Mouse (Mus musculus) CH12.LX (cell line): ENCODE data around the gene Th. TPM values are rescaled to one million over a fixed set of nuclear protein-coding genes. Genes with fewer than 3 reads are reported as not detected.

Source experiments
- DNase-seq: peaks from one replicate; pipeline ENCODE4 v3.0.0-alpha.2; 2013; ENCODE audit errors: extremely low read depth
- H3K27ac ChIP-seq: 2 replicates; pipeline ENCODE4 v1.5.1; 2012; ENCODE audit warnings: low read depth, mild to moderate bottlenecking, control low read depth, moderate library complexity; ENCODE audit not compliant: insufficient read depth
- H3K27me3 ChIP-seq: replicated peaks from 2 replicates; pipeline ENCODE3; 2012; ENCODE audit warnings: inconsistent platforms
- H3K36me3 ChIP-seq, 2 experiments: replicated peaks in 1 of 2; 2 replicates each; pipeline versions ENCODE3 to v1.6.1; 2012; ENCODE audit warnings: inconsistent platforms in 1 of 2, low read length in 1 of 2, mild to moderate bottlenecking in 1 of 2, mixed read lengths in 1 of 2, moderate library complexity in 1 of 2; ENCODE audit not compliant: control insufficient read depth in 1 of 2, insufficient read depth in 1 of 2
- H3K4me1 ChIP-seq, 2 experiments: 2 replicates each; pipeline ENCODE4 v1.6.1; 2012; ENCODE audit warnings: inconsistent platforms in 1 of 2, moderate library complexity in 1 of 2; ENCODE audit not compliant: insufficient read depth in 2 of 2, control insufficient read depth in 1 of 2
- H3K4me2 ChIP-seq: 2 replicates; pipeline ENCODE4 v1.6.1; 2012; ENCODE audit warnings: low read depth, mild to moderate bottlenecking, control low read depth; ENCODE audit not compliant: poor library complexity, insufficient read depth, severe bottlenecking
- H3K4me3 ChIP-seq, 3 experiments: fragments of 150-350 bp in 1 of 3; sonication (generic) in 1 of 3; replicated peaks in 1 of 3; 2 replicates each; pipeline versions ENCODE3 to v1.5.1; 2011 to 2012; ENCODE audit warnings: low read depth in 2 of 3, low read length in 2 of 3, mild to moderate bottlenecking in 2 of 3, moderate library complexity in 2 of 3, control low read depth in 1 of 3, improper control_type of control experiment in 1 of 3, inconsistent platforms in 1 of 3, mixed read lengths in 1 of 3; ENCODE audit not compliant: poor library complexity in 1 of 3
- H3K79me2 ChIP-seq: replicated peaks from 2 replicates; pipeline ENCODE4 v1.6.1; 2012; ENCODE audit warnings: mild to moderate bottlenecking, moderate library complexity; ENCODE audit not compliant: control insufficient read depth, poor library complexity, insufficient read depth, severe bottlenecking; ENCODE audit errors: extremely low read depth
- H3K9ac ChIP-seq: 2 replicates; pipeline ENCODE4 v1.6.1; 2012; ENCODE audit warnings: low read depth, mild to moderate bottlenecking, control low read depth, moderate library complexity; ENCODE audit not compliant: insufficient read depth
- H3K9me3 ChIP-seq: replicated peaks from 2 replicates; pipeline ENCODE3; 2012; ENCODE audit warnings: low read length, inconsistent platforms, mixed read lengths
- CHD1 ChIP-seq: IDR thresholded peaks from 2 replicates; pipeline ENCODE4 v1.6.1; 2012; ENCODE audit warnings: low read depth, low read length, improper control_type of control experiment, inconsistent platforms
- CHD2 ChIP-seq: IDR thresholded peaks from 2 replicates; pipeline ENCODE4 v1.6.1; 2011; ENCODE audit warnings: low read length, improper control_type of control experiment
- E2F4 ChIP-seq: IDR thresholded peaks from 2 replicates; pipeline ENCODE4 v1.6.1; 2011; ENCODE audit warnings: low read depth, low read length, improper control_type of control experiment; ENCODE audit not compliant: insufficient replicate concordance
- ELF1 ChIP-seq: IDR thresholded peaks from 2 replicates; pipeline ENCODE4 v1.6.1; 2014; ENCODE audit warnings: low read depth, mild to moderate bottlenecking, inconsistent platforms, low read length, improper control_type of control experiment
- ETS1 ChIP-seq: conservative IDR thresholded peaks from 2 replicates; pipeline ENCODE4 v1.6.1; 2012; ENCODE audit warnings: low read depth, mild to moderate bottlenecking, inconsistent platforms, low read length, improper control_type of control experiment, moderate library complexity
- HCFC1 ChIP-seq: IDR thresholded peaks from 2 replicates; pipeline ENCODE4 v1.6.1; 2012; ENCODE audit warnings: low read depth, mild to moderate bottlenecking, inconsistent platforms, low read length, improper control_type of control experiment
- IRF4 ChIP-seq: IDR thresholded peaks from 2 replicates; pipeline ENCODE4 v1.6.1; 2014; ENCODE audit warnings: low read depth, mild to moderate bottlenecking, inconsistent platforms, low read length, improper control_type of control experiment
- KAT2A ChIP-seq: IDR thresholded peaks from 2 replicates; pipeline ENCODE4 v1.6.1; 2012; ENCODE audit warnings: low read length, improper control_type of control experiment, inconsistent platforms; ENCODE audit not compliant: insufficient replicate concordance
- MEF2A ChIP-seq: IDR thresholded peaks from 2 replicates; pipeline ENCODE4 v1.6.1; 2014; ENCODE audit warnings: low read depth, mild to moderate bottlenecking, inconsistent platforms, low read length, improper control_type of control experiment, borderline replicate concordance
- NELFE ChIP-seq: IDR thresholded peaks from 2 replicates; pipeline ENCODE4 v1.6.1; 2011; ENCODE audit warnings: low read depth, low read length, improper control_type of control experiment
- NRF1 ChIP-seq: IDR thresholded peaks from 2 replicates; pipeline ENCODE4 v1.6.1; 2014; ENCODE audit warnings: low read depth, mild to moderate bottlenecking, inconsistent platforms, low read length, improper control_type of control experiment, moderate library complexity
- PAX5 ChIP-seq: IDR thresholded peaks from 2 replicates; pipeline ENCODE4 v1.6.1; 2012; ENCODE audit warnings: low read length, inconsistent platforms, mixed read lengths
- POLR2A ChIP-seq: IDR thresholded peaks from 2 replicates; pipeline ENCODE4 v1.6.1; 2011; ENCODE audit warnings: low read depth, mild to moderate bottlenecking, improper control_type of control experiment, low read length
- RAD21 ChIP-seq: IDR thresholded peaks from 2 replicates; pipeline ENCODE4 v1.6.1; 2011; ENCODE audit warnings: low read depth, mild to moderate bottlenecking, low read length, improper control_type of control experiment, moderate library complexity
- RCOR1 ChIP-seq: conservative IDR thresholded peaks from 2 replicates; pipeline ENCODE4 v1.6.1; 2012; ENCODE audit warnings: low read depth, mild to moderate bottlenecking, inconsistent platforms, low read length, improper control_type of control experiment
- SIN3A ChIP-seq: IDR thresholded peaks from 2 replicates; pipeline ENCODE4 v1.6.1; 2012; ENCODE audit warnings: low read length, improper control_type of control experiment, inconsistent platforms
- SMC3 ChIP-seq: IDR thresholded peaks from 2 replicates; pipeline ENCODE4 v1.6.1; 2011; ENCODE audit warnings: low read depth, low read length, improper control_type of control experiment
- TBP ChIP-seq: conservative IDR thresholded peaks from 2 replicates; pipeline ENCODE4 v1.6.1; 2011; ENCODE audit warnings: low read depth, low read length, improper control_type of control experiment
- TCF12 ChIP-seq: IDR thresholded peaks from 2 replicates; pipeline ENCODE4 v1.6.1; 2014; ENCODE audit warnings: low read depth, mild to moderate bottlenecking, inconsistent platforms, low read length, improper control_type of control experiment
- UBTF ChIP-seq: IDR thresholded peaks from 2 replicates; pipeline ENCODE4 v1.6.1; 2012; ENCODE audit warnings: low read depth, mild to moderate bottlenecking, inconsistent platforms, low read length, improper control_type of control experiment, moderate library complexity
- USF1 ChIP-seq: IDR thresholded peaks from 2 replicates; pipeline ENCODE4 v1.6.1; 2014; ENCODE audit warnings: low read depth, mild to moderate bottlenecking, inconsistent platforms, low read length, improper control_type of control experiment
- USF2 ChIP-seq: conservative IDR thresholded peaks from 2 replicates; pipeline ENCODE4 v1.6.1; 2011; ENCODE audit warnings: low read depth, low read length, improper control_type of control experiment
- ZKSCAN1 ChIP-seq: IDR thresholded peaks from 2 replicates; pipeline ENCODE4 v1.6.1; 2012; ENCODE audit warnings: low read depth, inconsistent platforms, low read length, improper control_type of control experiment, borderline replicate concordance
- ZMIZ1 ChIP-seq: IDR thresholded peaks from 2 replicates; pipeline ENCODE4 v1.6.1; 2012; ENCODE audit warnings: low read depth, mild to moderate bottlenecking, inconsistent platforms, low read length, improper control_type of control experiment
- ZNF384 ChIP-seq: IDR thresholded peaks from 2 replicates; pipeline ENCODE4 v1.6.1; 2012; ENCODE audit warnings: low read depth, low read length, improper control_type of control experiment, inconsistent platforms
- dilution Hi-C: fragments of 300-500 bp; cut with MboI; formaldehyde crosslinking; loops from 2 replicates; pipeline ENCODE4 v1.14.3; 2020; ENCODE audit warnings: low sequenced_read_pairs; ENCODE audit not compliant: extremely low pct_unique_long_range_greater_than_20kb, extremely low pct_ligation_motif_present
- in situ Hi-C: fragments of 300-500 bp; cut with MboI; formaldehyde crosslinking; loops from 3 replicates; pipeline ENCODE4 v1.14.3; 2019; ENCODE audit warnings: low sequenced_read_pairs, low pct_ligation_motif_present, low pct_unique_long_range_greater_than_20kb, mixed read lengths
- polyA plus RNA-seq: library from polyadenylated mRNA; unstranded; fragments of >175 nt; gene quantifications from 2 replicates; pipeline ENCODE4 v1.2.1, GENCODE M21; 2012; ENCODE audit warnings: low read depth; ENCODE audit not compliant: insufficient read length
- total RNA-seq, 2 experiments: library from RNA; depleted of rRNA; stranded (reverse); fragments of 300-350 nt in 1 of 2; fragments of >200 nt in 1 of 2; gene quantifications; 2 replicates each; pipeline ENCODE4 v1.2.3; 2012 to 2014

The Th gene
- total RNA-seq (2012; rRNA removed) (not detected in 2 replicates), total RNA-seq (2014; rRNA removed) (not detected in 2 replicates), polyA plus RNA-seq (not detected in 2 replicates)

DNA sequence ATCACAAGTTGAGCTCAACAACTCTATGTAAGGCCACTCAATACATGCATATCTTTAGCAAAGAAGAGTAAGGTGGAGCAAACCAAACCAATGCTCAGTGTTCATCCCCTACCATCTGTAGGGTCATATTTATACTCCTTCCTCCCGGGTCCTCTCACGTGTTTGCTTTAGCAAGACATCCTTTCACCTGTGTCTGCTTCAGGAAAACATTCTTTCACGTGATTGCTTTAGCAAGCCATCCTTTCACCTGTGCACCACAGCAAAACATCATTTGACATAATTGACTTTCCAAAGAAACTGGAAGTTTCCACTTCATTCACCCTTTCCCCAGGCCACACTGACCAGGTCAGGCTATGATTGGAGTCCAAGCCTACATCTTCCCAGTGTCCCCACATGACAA is at the start of gene Th:
TSS of gene Th (minus strand) at position 101 of the 400 bp plus-strand sequence.
- H3K27ac ChIP-seq = no peak within 1 kb of the TSS
- H3K27me3 ChIP-seq = peaks cover 94% of the 10 kb centered on the region
- no peak within 1 kb of the TSS for H3K9ac ChIP-seq
- dilution Hi-C loops (no loop called here), in situ Hi-C loops (no loop called here)
- no peaks in the 10 kb centered on the region for H3K36me3 ChIP-seq
- H3K9me3 ChIP-seq = no peaks in the 10 kb centered on the region
- DNase-seq = no peak
- TF ChIP-seq ELF1 = no peak
- no peak for TF ChIP-seq UBTF
- TF ChIP-seq PAX5 = no peak
- no peak for TF ChIP-seq USF1
- TF ChIP-seq ZMIZ1 = no peak
- TF ChIP-seq SIN3A = no peak
- TF ChIP-seq E2F4 = no peak
- TF ChIP-seq NRF1 = no peak
- no peak for TF ChIP-seq MEF2A
- no peak for TF ChIP-seq ZNF384
- TF ChIP-seq CHD2 = no peak
- TF ChIP-seq TCF12 = no peak
- TF ChIP-seq KAT2A = no peak
- no peak for TF ChIP-seq RCOR1
- no peak for TF ChIP-seq ZKSCAN1
- no peak for TF ChIP-seq ETS1
- TF ChIP-seq HCFC1 = no peak
- TF ChIP-seq RAD21 = no peak
- TF ChIP-seq, all 38 proteins: peak for 0
- Histone ChIP-seq H3K4me3 (no peak within 1 kb of the TSS), H3K4me2 (no peak within 1 kb of the TSS), H3K79me2 (no peaks in the 10 kb centered on the region), H3K4me1 (peaks cover 0 to 4% of the 10 kb centered on the region in 2 experiments; a peak in 1 of 4 replicates)

DNA sequence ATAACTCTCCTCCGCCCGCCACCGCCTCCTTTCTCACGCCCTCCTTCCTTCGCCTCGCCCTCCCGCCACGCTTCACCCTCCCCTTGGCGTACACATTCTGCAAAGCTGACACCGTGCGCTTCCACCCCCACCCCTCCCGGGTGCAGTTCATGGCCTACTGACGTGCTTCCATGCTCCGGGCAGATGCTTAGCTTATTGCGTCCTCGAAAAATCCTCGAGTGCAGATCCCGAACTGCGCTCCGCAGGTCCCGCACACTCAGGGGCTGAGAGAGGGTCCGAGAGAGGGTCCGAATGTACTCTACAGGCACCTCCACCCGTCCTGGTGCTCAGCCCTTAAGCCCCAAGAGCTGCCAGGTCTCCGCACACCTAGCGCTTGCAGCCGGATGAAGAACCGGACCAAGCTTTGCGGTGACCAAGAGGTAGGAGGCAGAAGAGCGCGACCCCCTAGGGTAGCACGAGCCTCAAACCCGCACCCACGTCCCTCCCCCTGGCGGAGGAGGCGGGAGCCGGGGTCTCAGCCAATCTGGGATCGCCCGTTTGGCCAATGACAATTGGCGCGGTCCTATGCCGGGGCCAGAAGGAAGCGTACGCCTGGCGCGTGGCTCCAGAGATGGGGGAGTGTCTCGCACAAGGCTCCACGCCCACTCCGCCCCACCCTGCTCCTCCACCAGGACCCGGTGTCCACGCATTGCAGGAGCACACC is 38.0 kb upstream of the Th start, which contains the start of gene Ascl2:
TSS of gene Ascl2 (minus strand) at position 456 of the 703 bp plus-strand sequence.
- peak within 1 kb of the TSS in 1 of 3 experiments; percentile 48 for H3K4me3 ChIP-seq
- in situ Hi-C loops = no loop called here

More for the DNA sequence above, 38.0 kb upstream of the Th start, which contains the start of gene Ascl2:
- no peak within 1 kb of the TSS for H3K9ac ChIP-seq
- peaks cover 81% of the 10 kb centered on the region for H3K27me3 ChIP-seq
- H3K36me3 ChIP-seq = no peaks in the 10 kb centered on the region
- H3K27ac ChIP-seq = no peak within 1 kb of the TSS
- DNase-seq = no peak
- peaks cover 16% of the 10 kb centered on the region for H3K9me3 ChIP-seq
- peaks cover 11 to 12% of the 10 kb centered on the region in 2 experiments; a peak in 3 of 4 replicates for H3K4me1 ChIP-seq
- TF ChIP-seq ZMIZ1 (no peak), SMC3 (no peak), TBP (no peak), TCF12 (no peak), KAT2A (no peak), CHD2 (no peak), CHD1 (no peak), IRF4 (no peak), ZNF384 (no peak), USF1 (no peak), POLR2A (no peak), NELFE (no peak), USF2 (no peak), MEF2A (no peak)
- TF ChIP-seq, all 38 proteins: peak for 0
- peak within 1 kb of the TSS; percentile 68 for H3K4me2 ChIP-seq
- dilution Hi-C loops = no loop called here
- H3K79me2 ChIP-seq = no peaks in the 10 kb centered on the region
